Mouse (Mus musculus) heart, postnatal 10 days (tissue): ENCODE data around the gene Dnm3. TPM values are rescaled to one million over a fixed set of nuclear protein-coding genes. Genes with fewer than 3 reads are reported as not detected.

Source experiments
- DNase-seq, 2 experiments: peaks; one replicate each; pipeline ENCODE4 v3.0.0; 2021
- intact Hi-C: fragments of 180-260 bp; cut with DNase I; formaldehyde crosslinking; loops from one replicate; pipeline ENCODE4 v1.15.1; 2025
- total RNA-seq, 2 experiments: library from RNA; stranded (reverse); gene quantifications; 2 replicates each; pipeline ENCODE4 v1.2.3; 2021

The Dnm3 gene
- total RNA-seq, 2 experiments from 2014 or later: 6.4 to 8.4 TPM

DNA sequence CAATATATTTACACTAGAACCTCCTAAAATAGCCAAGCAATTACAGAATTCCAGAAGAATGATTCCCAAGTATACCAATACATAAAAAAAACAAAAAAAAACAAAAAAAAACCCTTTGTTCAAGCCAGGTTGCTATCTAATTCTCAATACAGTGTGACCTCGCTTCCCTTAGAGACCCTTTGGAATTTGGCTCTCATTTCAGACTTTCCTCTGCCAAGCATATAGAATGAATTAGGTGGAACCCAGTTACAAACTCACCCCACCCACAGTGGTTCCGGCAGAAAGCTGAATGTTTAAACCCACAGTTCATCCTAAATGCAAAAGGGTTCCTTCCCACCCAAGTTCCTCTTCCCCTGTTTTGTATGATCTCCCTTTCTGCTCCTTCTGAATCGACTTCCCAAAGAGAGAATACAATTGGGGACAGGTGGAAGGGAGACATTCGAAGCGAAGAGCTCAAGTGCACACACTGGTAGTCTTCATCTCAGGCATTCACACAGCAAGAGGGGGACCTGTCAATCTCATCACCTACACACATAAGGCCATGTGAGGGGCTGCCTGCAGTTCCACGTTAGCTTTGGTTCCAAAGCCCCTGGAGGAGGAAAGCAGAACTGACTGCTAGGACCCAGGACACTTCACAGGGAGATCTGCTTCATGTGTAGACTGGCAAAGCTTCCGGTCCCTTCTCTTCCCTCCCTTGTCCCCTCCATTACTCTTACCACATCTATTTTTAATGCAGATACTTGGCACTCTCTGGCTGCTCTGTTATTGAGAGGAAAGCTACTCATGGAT, 296.5 kb downstream of the Dnm3 start:
- DNase-seq: no peak
- intact Hi-C loops: no loop called here

GRCm38 (mm10) chr1:162180451-162180850, 297.4 kb downstream of the Dnm3 start:
- DNase-seq: no peak
- intact Hi-C loops: no loop called here

GRCm38 (mm10) chr1:162179401-162179800, 298.4 kb downstream of the Dnm3 start:
- intact Hi-C loops: no loop called here
- no peak for DNase-seq

GRCm38 (mm10) chr1:162172806-162173205, 305.0 kb downstream of the Dnm3 start:
- DNase-seq: no peak
- intact Hi-C loops: no loop called here

- no peak for DNase-seq
- intact Hi-C loops: no loop called here
Observed at GRCm38 (mm10) chr1:162163687-162164484, 313.9 kb downstream of the Dnm3 start.

DNA sequence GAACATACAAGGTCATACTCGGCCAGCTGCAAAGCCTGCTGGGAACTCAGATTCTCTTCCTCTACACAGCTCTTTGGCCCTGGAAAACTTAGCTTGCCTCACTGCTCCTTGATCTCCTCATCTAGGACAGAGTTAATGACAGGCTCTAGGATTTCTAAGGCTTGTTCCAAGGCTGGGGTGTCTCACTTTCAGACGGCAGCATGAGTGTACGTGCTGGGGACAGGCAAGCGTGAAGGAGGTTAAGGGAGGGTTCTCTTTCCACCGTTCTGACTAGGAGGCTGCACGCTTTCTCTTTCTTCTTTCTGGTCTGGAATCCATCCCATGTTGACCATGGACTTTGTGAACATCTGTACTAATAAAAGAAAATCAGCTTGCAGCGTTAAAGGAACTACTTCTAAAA, 315.2 kb downstream of the Dnm3 start:
- intact Hi-C loops: no loop called here
- no peak for DNase-seq

- no peak for DNase-seq
- intact Hi-C loops: no loop called here
Observed at GRCm38 (mm10) chr1:162162249-162162648, 315.6 kb downstream of the Dnm3 start.

DNA sequence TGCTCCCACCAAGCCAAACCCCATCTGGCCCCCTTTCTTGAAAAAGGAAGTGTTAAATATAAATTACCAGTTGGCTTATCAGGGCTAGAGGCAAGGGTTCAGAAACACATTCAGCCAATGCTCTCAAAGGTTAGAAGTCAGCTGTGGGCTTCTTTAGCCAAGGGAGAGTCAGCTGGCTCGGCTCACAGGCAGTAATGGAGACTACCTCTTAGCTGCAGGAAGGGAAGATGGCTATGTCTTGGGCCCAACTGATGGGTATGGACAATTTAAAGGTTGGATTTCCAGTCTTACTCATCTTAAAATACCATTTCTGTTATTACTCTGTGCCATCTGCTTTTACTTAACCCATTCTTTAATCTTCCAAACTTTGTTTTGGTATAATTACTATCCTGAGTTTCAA, 317.1 kb downstream of the Dnm3 start:
- no peak for DNase-seq
- intact Hi-C loops: no loop called here

GRCm38 (mm10) chr1:162158486-162158885, 319.3 kb downstream of the Dnm3 start:
- no peak for DNase-seq
- intact Hi-C loops: no loop called here

DNA sequence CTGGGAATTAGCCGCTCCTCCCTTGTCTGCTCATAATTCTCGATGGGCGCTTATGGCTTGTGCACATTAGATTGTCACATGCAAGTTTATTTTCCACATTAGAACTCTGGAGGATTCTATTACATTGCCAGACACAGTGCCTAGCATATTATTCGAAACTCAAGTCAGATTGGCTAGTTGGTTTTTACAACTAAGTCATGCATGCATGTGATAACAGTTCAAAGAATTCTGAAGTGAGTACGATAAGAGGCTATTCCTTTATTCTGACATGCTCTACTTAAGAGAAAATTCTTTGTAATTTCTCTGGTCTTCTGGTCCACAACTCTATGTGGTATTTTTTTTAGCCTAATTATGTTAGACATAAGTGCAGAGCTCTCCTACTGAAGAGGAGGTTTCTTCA, 320.2 kb downstream of the Dnm3 start:
- intact Hi-C loops: no loop called here
- no peak for DNase-seq

DNA sequence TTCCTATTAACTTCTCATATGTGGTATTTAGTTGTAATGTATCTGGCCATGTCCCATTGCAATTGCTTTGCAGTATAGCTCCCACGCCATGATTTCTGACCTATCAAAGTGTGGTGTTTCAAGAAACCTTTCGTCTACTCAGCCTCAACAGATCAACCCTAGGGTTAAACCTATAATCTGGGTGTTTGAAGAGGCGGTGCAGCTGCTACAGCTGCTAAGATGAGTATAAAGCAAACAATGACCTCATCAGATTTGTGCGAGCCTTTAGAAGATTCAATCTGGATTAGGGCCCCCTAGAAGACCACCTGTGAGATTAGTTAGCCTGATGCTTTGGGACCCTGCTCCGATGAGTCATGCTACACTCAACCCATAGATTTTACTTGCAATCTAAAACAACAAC, 321.0 kb downstream of the Dnm3 start:
- no peak for DNase-seq
- intact Hi-C loops: no loop called here

- intact Hi-C loops: no loop called here
- DNase-seq: no peak
Observed at GRCm38 (mm10) chr1:162155546-162155945, 322.3 kb downstream of the Dnm3 start.

DNA sequence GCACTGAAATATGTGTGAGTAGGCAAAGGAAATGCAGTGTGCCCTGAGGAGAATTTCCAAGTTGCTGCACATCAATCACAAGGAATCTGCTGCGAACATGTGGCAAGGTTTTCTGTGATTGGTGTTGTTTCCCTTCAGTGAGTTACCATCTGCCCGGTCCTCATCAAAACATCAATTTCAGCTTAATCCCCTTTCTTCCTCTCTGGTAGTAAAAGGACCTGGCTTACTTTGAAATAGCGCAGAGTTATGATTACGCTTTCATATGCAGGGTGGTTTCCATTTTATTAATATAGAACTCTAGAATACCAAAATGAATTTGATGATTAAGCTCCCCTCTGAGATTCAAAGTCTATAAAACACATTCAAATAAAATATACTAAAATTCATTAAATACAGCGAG, 324.7 kb downstream of the Dnm3 start:
- DNase-seq: no peak
- intact Hi-C loops: no loop called here

- intact Hi-C loops: no loop called here
- DNase-seq: no peak
Observed at GRCm38 (mm10) chr1:162149730-162150129, 328.1 kb downstream of the Dnm3 start.

GRCm38 (mm10) chr1:162147554-162147953, 330.3 kb downstream of the Dnm3 start:
- DNase-seq: no peak
- intact Hi-C loops: no loop called here

DNA sequence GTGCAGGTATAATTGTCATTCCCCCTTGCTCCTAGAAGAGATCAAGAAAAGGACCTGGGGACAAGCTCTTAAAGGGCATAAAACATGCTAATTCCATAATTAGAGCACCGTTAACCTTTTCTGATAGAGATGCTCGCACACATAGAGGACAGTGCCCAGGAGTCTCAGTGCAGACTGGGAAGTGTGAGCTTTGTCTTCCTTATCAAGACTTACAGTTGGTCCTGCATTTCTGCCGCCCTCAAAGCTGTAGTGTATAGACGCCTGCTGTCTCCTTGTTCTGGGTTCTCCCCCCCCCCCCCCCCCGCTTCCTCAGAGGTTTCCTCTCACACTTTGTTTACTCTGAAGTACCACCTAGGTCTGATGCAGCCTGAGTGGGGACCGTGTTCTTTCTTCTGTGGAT, 332.1 kb downstream of the Dnm3 start:
- intact Hi-C loops: no loop called here
- no peak for DNase-seq

DNA sequence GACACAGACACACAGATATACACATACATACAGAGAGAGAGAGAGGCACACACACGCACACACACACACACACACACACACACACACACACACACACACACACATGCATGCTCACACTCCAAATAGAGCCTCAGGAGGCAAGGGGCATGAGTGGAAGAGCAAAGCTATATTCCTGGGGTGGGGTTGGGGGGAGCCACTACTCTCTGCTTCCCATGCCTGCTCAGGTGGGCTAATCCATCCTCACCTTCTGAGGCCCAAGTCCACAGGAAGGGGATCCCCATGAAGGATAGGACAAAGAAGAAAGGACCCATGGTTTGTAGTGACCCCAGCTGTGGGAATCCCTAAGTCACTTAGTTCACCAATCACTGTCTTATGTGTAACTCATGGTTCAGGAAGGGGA, 332.8 kb downstream of the Dnm3 start:
- intact Hi-C loops: no loop called here
- DNase-seq: no peak

DNA sequence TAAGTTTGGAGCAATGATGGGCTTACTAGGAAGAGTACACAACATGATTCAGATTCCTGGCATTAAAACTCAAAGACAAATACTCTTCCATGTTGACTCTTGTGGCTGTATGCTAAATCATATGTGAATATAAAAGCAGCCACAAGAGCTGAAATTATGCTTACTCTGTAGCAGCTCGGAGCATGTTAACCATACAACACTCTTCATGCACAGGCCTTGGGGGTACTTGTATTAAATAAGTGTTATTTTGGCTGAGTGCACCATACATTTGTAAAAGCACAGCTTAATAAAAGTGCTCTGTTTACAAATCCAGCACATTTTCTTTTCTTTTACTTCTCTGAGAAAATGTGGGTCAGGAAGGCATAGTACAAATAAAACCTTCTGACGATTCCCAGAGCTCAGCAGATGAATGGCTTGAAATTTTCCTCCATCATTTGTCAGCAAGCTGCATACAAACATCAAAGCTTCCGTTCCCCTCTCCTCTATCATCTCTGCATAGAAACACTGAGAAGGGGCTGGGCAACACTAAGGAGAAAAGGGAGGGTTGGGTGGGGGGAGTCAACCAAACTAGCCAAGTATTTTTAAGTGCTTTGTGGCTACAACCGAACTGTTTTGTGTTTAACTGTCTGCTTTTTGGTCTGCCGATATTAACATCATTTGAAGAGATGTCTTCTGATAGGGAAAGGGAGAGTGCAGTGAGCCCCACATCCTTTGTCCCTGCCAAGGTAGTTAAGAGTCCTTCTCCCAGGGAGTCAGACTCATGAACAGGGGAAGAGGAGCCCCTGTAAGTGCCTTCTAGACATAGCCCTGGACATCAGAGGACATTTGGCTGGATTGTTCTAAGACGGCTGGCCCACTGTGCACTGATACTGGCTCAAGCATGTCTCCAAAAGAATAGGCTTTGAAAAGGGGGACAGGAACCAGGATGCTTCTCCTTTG, 333.6 kb downstream of the Dnm3 start:
- no peak for DNase-seq
- intact Hi-C loops: no loop called here

- DNase-seq: no peak
- intact Hi-C loops: no loop called here
Observed at GRCm38 (mm10) chr1:162142285-162142684, 335.5 kb downstream of the Dnm3 start.

DNA sequence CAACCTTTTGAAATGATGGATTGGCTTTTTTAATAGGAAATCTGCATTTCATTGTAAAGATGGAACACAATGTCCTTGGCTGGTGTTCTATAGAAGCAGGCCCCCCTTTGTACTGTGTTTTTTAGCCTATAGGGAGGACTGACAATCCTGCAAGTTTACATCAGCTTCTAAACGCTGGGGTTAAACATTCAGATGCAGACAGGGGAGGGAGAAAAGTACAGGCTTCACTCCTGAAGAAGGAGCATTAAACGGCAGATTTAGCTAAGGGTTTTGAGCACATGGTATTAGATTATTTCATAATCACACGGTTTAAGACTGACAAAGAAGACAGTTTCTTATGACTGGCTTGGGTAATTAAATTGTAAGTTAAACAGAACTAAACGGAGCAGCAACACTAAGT, 341.5 kb downstream of the Dnm3 start:
- intact Hi-C loops: no loop called here
- DNase-seq: no peak
